Mouse (Mus musculus): ENCODE measurements around the gene Ackr1. TPM values are rescaled to one million over a fixed set of nuclear protein-coding genes. Genes with fewer than 3 reads are reported as not detected.

The Ackr1 gene
- 1.0 and 1.7 TPM in 2 replicates for polyA plus RNA-seq (2012)

DNA sequence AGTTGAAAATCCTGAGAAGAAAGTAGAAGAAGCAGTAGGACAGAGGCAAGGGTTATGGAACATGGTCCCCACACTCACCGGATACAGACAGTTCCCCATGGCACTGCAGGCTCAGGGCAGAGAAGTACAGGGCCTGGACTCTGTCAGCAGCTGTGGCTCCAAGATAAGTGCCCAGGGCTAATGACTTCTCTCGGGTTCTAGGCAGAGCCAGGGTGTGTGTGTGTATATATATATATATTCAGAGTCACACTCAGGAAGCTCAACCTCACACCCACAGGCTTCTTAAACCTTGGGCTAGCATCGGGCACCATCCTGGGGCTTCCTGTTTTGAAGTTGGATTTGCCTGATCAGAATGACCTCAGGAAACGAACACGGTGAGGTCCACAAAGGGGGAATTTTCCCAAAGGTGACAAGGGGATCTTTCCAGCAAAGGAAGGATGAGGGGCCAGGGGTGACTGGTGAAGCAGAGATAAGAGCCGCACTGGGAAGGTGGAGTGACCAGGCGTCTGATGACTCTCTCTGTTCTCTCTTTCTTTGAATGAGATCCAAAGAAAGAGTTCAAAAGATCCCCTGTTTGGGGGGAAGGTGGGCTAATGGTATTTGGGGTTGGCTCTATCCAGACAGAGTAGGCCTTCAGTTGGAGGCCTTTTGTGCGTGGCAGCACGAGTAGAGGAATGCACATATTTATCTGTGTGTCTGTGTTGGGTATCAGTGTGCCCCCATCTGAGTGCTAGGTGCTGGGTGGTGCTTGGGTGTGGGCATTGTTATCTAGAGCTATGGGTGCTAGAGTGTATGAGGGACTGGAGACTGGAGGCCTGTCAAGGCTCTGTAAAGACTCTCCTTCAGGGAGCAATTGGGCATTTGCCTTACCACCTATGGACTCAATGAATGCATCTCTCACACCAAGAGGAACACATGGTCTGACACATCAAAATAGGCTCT is at the start of gene Ackr1:
Ackr1 (minus strand) TSS at position 439 of the 942 bp plus-strand sequence.
- peaks cover 92% of the 10 kb centered on the region for H3K4me1 ChIP-seq (ENCODE audit: control insufficient read depth)
- no peaks in the 10 kb centered on the region for H3K27me3 ChIP-seq (ENCODE audit: control insufficient read depth)
- H3K9me3 ChIP-seq (ENCODE audit: control insufficient read depth, low read length): no peaks in the 10 kb centered on the region
- peak within 1 kb of the TSS; percentile 74 for H3K4me3 ChIP-seq (replicated peaks)
- peak; percentile 70 for TF ChIP-seq GATA1 (IDR thresholded peaks at IDR 0.05; ENCODE audit: low read length)
- peak; percentile 84 for TF ChIP-seq TAL1 (IDR thresholded peaks at IDR 0.05; ENCODE audit: low read length)
- peaks cover 65% of the 10 kb centered on the region for H3K36me3 ChIP-seq (ENCODE audit: control insufficient read depth)

DNA sequence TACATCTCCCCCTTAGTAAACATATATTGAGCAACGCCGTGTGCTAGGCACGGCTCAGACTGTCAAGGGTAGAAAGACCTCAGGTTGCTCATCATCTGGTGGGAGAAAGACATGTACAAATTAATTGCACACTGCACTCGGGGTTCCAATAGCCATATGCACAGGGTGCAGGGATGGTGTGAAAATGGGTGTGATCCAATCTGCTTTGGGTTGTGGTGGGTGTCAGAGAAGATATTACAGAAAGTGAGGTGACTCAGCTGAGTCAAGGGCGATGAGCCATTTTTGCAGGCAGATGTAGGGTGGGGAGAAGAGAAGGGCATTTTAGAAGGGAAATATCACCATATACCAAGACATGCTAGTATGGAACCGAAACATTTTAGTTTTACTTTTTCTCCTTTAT is 47.9 kb upstream of the Ackr1 start:
- Histone ChIP-seq H3K27me3 (ENCODE audit: control insufficient read depth) (no peaks in the 10 kb centered on the region), H3K4me1 (ENCODE audit: control insufficient read depth) (peaks cover 6% of the 10 kb centered on the region), H3K9me3 (ENCODE audit: control insufficient read depth, low read length) (no peaks in the 10 kb centered on the region), H3K36me3 (ENCODE audit: control insufficient read depth) (no peaks in the 10 kb centered on the region), H3K4me3 (replicated peaks) (no peak overlapping the region)
- no peak for TF ChIP-seq GATA1 (IDR thresholded peaks at IDR 0.05; ENCODE audit: low read length)
- TF ChIP-seq TAL1 (IDR thresholded peaks at IDR 0.05; ENCODE audit: low read length): no peak

DNA sequence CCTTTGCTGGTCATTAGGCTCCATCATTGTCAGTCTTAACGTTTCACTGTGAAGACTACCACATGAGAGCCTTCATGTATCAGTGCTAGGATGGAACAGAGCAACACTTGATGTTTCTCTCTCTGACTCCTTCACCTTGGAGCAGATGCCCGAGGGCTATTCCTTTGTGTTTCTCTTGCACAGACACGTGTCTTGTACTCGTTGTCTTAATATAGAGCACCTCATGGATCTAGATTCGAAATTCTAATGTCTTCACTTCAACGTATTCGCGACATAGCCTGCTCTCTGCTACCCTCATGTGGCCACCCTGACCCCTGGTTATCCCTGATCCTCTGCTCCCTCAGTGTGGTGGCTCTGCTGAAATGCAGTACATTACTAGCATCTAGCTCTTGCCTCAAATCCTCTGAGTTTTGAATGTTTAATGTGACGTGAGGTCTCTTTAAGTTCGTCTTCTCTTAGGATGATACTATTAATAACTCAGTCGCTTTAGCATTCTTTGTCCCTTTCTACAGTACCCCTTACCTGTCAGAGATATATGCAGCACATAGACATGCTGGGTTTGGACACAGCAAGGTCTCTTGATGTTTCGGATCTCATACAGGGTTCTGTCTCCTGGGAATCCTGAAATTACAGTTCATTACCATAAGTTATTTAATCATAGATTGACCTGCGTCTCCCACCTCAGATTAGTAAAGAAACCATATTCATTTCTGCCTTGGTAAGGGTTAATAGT is 44.0 kb upstream of the Ackr1 start:
- Histone ChIP-seq H3K27me3 (ENCODE audit: control insufficient read depth) (no peaks in the 10 kb centered on the region), H3K4me3 (replicated peaks) (no peak overlapping the region), H3K9me3 (ENCODE audit: control insufficient read depth, low read length) (no peaks in the 10 kb centered on the region), H3K36me3 (ENCODE audit: control insufficient read depth) (no peaks in the 10 kb centered on the region), H3K4me1 (ENCODE audit: control insufficient read depth) (peaks cover 6% of the 10 kb centered on the region)
- no peak for TF ChIP-seq TAL1 (IDR thresholded peaks at IDR 0.05; ENCODE audit: low read length)
- TF ChIP-seq GATA1 (IDR thresholded peaks at IDR 0.05; ENCODE audit: low read length): no peak

DNA sequence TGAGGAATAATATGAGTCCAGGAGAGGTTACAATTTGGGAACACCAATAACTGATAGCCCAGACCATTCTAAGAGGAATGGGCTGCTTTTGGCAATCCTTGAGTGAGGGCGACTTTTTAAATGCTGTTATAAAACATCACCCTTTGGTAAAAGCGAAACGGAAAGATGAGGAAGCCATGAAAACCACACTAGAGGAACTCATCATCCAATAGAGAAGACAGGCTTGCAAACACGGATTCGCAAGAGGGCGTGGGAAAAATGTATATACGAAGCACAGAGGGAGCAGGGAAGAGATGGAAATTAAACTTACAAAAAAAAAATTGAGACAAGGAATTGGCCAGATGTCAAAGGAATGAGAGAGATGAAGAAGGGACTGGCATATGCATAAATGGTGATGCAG is 40.5 kb upstream of the Ackr1 start:
- Histone ChIP-seq H3K4me3 (replicated peaks) (no peak overlapping the region), H3K27me3 (ENCODE audit: control insufficient read depth) (peaks cover 13% of the 10 kb centered on the region), H3K4me1 (ENCODE audit: control insufficient read depth) (peaks cover 2% of the 10 kb centered on the region), H3K36me3 (ENCODE audit: control insufficient read depth) (no peaks in the 10 kb centered on the region), H3K9me3 (ENCODE audit: control insufficient read depth, low read length) (no peaks in the 10 kb centered on the region)
- no peak for TF ChIP-seq GATA1 (IDR thresholded peaks at IDR 0.05; ENCODE audit: low read length)
- TF ChIP-seq TAL1 (IDR thresholded peaks at IDR 0.05; ENCODE audit: low read length): no peak

DNA sequence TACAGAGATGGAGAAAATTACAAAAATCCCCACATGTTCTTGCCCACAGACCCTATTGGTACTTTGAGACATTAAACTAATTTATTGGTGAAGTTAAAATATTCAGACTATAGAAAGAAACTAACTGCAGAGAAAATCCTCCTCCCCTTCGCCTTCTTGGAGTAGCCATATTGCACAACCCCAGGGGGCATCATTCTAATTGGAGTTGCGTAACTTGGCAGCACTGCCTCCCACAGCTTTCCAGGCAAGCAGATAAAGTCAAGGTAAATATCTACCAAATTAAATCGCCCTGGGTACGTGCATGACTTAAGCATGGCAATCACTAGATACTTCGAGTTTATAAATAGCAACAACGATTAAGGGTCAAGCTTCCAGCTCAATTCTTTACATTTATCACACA is 38.0 kb upstream of the Ackr1 start:
- TF ChIP-seq TAL1 (IDR thresholded peaks at IDR 0.05; ENCODE audit: low read length) (no peak), GATA1 (IDR thresholded peaks at IDR 0.05; ENCODE audit: low read length) (no peak)
- H3K9me3 ChIP-seq (ENCODE audit: control insufficient read depth, low read length): peaks cover 5% of the 10 kb centered on the region; the same call in 1 of the 2 replicates
- H3K36me3 ChIP-seq (ENCODE audit: control insufficient read depth): no peaks in the 10 kb centered on the region
- peaks cover 38% of the 10 kb centered on the region for H3K27me3 ChIP-seq (ENCODE audit: control insufficient read depth)
- H3K4me3 ChIP-seq (replicated peaks): no peak overlapping the region
- H3K4me1 ChIP-seq (ENCODE audit: control insufficient read depth): peaks cover 7% of the 10 kb centered on the region

DNA sequence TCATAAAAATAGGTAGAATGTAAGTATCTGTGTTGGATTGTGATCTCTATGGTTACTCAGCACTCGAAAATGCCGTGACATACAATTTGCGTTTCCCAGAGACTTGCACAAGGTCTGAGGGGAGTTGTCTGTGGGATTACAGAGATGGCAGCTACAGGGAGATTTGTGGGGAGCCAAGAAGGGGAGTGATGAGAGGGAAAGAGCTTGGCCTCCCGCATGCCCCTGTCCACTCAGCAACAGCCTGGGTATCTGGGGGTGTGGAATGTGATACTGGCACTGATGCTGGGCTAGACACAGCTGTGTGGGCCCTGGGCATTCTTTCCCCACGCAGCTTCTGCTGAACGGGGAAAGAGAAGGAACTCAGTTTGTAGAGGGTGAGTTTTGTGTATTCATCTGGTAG is 36.9 kb upstream of the Ackr1 start:
- Histone ChIP-seq H3K9me3 (ENCODE audit: control insufficient read depth, low read length) (peaks cover 5% of the 10 kb centered on the region; the same call in 1 of the 2 replicates), H3K27me3 (ENCODE audit: control insufficient read depth) (peaks cover 49% of the 10 kb centered on the region), H3K4me1 (ENCODE audit: control insufficient read depth) (peaks cover 19% of the 10 kb centered on the region), H3K36me3 (ENCODE audit: control insufficient read depth) (no peaks in the 10 kb centered on the region), H3K4me3 (replicated peaks) (no peak overlapping the region)
- no peak for TF ChIP-seq GATA1 (IDR thresholded peaks at IDR 0.05; ENCODE audit: low read length)
- TF ChIP-seq TAL1 (IDR thresholded peaks at IDR 0.05; ENCODE audit: low read length): no peak

DNA sequence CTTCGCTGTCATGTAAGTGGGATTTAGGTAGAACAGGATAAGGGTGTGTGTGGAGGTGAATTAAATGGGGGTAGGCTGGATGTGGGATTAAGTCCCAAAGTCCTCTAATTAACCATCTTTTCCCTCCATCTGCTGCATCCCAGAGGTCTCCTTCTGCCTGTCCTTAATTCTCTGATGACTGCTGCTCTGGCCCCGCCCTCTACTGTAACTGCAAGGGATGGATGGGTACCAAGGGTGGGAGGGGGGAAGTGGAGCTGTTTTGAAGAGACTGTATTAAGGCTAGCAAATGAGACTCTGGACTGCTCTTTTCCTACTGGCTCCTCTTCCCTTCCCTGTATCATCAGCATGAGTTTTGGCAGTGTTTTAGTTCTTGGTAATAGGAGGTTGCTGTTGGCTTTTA is 36.1 kb upstream of the Ackr1 start:
- H3K9me3 ChIP-seq (ENCODE audit: control insufficient read depth, low read length): peaks cover 5% of the 10 kb centered on the region; the same call in 1 of the 2 replicates

DNA sequence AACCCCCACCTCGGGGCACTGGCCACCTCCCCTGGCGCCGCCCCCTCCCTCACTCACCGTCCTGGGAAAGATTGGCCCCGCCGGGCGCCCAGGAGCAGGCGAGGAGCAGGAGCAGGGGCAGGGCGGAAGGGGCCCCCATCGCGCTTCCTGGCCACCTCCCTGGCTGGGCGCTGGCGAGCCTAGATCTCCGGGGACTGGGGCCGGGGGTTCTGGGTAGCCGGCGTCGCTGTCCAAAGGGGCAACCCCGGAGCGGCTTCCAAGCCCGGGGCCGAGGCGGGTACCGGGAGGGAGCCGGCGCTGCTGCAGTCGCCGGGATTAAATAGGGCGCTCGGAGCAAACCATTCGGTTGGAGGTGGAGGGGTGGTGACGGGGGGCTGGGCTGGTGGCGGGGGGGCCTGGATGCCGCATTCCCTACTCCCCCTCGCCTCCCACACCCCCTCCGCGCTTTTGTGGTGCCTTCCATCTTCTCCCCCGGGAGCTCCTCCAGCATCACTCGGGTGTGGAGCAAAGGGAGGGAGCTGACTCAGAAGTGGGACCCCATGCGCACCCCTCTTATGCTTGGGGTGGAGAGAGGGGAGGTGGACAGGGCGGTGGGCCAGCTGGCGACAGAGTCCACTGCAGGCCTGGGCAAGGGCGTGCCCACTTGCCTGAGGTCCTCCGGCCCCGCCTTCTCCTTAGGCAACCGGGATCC is 34.0 kb upstream of the Ackr1 start, which contains the start of gene Cadm3:
Cadm3 (minus strand) TSS at position 340 of the 691 bp plus-strand sequence.
- Histone ChIP-seq H3K4me1 (ENCODE audit: control insufficient read depth) (peaks cover 21% of the 10 kb centered on the region), H3K4me3 (replicated peaks) (no peak within 1 kb of the TSS), H3K27me3 (ENCODE audit: control insufficient read depth) (peaks cover 67% of the 10 kb centered on the region), H3K36me3 (ENCODE audit: control insufficient read depth) (no peaks in the 10 kb centered on the region), H3K9me3 (ENCODE audit: control insufficient read depth, low read length) (peaks cover 5% of the 10 kb centered on the region; the same call in 1 of the 2 replicates)
- TF ChIP-seq GATA1 (IDR thresholded peaks at IDR 0.05; ENCODE audit: low read length) (no peak), TAL1 (IDR thresholded peaks at IDR 0.05; ENCODE audit: low read length) (no peak)

More for the DNA sequence above, 36.1 kb upstream of the Ackr1 start:
- Histone ChIP-seq H3K36me3 (ENCODE audit: control insufficient read depth) (no peaks in the 10 kb centered on the region), H3K4me3 (replicated peaks) (no peak overlapping the region), H3K4me1 (ENCODE audit: control insufficient read depth) (peaks cover 21% of the 10 kb centered on the region), H3K27me3 (ENCODE audit: control insufficient read depth) (peaks cover 57% of the 10 kb centered on the region)
- TF ChIP-seq TAL1 (IDR thresholded peaks at IDR 0.05; ENCODE audit: low read length) (no peak), GATA1 (IDR thresholded peaks at IDR 0.05; ENCODE audit: low read length) (no peak)
